ENCODE assay signal across 31 mouse cellular contexts in genomic region chr17:92628816-92629614, GRCm38 (mm10).
DNase-seq lines count a peak whose midpoint lies in the region; ATAC-seq and TF ChIP-seq lines count a peak whose summit lies in the region.
"Had no signal": no experiment of that assay in that cellular context is flagged by ENCODE, and none has a peak within 500 bp of the region (broad histone marks: within the 10 kb centered on the region; RNA-seq: fewer than 3 reads in every experiment).

No protein-coding gene starts in this region.

- peaks cover 3 to 16% of the 10 kb centered on the region in 2 experiments; a peak in 3 of 4 replicates for H3K4me1 ChIP-seq in MEL (ENCODE audit: control insufficient read depth in 1 of 2, insufficient read depth in 2 of 2, low read length in 2 of 2)
- H3K4me1 ChIP-seq in liver, embryonic 13.5 days (replicated peaks) = no peaks in the 10 kb centered on the region
- H3K4me1 ChIP-seq in liver, embryonic 16.5 days (ENCODE audit: control insufficient read depth, low read depth, low read length) = no peaks in the 10 kb centered on the region
- H3K4me1 ChIP-seq: embryonic facial prominence, embryonic 10.5 days; embryonic facial prominence, embryonic 13.5 days; forebrain, embryonic 12.5 days; forebrain, embryonic 15.5 days; heart, embryonic 12.5 days; heart, embryonic 15.5 days had no signal

- no peak overlapping the region for H3K4me3 ChIP-seq in MEL (ENCODE audit: control insufficient read depth in 1 of 2, insufficient read depth in 1 of 2, low read depth in 2 of 2, low read length in 2 of 2)
- H3K4me3 ChIP-seq in liver, embryonic 13.5 days (replicated peaks) = no peak overlapping the region
- no peak overlapping the region for H3K4me3 ChIP-seq in liver, embryonic 16.5 days (ENCODE audit: low read depth, low read length)
- H3K4me3 ChIP-seq: embryonic facial prominence, embryonic 10.5 days; embryonic facial prominence, embryonic 13.5 days; erythroblast, embryonic 14.5 days; forebrain, embryonic 12.5 days; forebrain, embryonic 15.5 days; heart, embryonic 12.5 days; heart, embryonic 15.5 days had no signal

- no peaks in the 10 kb centered on the region for H3K79me2 ChIP-seq in MEL (ENCODE audit: control insufficient read depth, insufficient read depth, low read length, poor library complexity)

- TF ChIP-seq EP300 in MEL (IDR thresholded peaks at IDR 0.05; ENCODE audit: low read depth in 1 of 2, low read length in 2 of 2) = peak; percentile 96 to 97

- H3K27ac ChIP-seq in MEL (ENCODE audit: control insufficient read depth, low read depth, low read length) = peak overlapping the region; percentile 28; the same call in 1 of the 2 replicates
- no peak overlapping the region for H3K27ac ChIP-seq in liver, embryonic 13.5 days
- H3K27ac ChIP-seq in liver, embryonic 16.5 days (ENCODE audit: low read length) = no peak overlapping the region
- H3K27ac ChIP-seq: embryonic facial prominence, embryonic 10.5 days; embryonic facial prominence, embryonic 13.5 days; forebrain, embryonic 12.5 days; forebrain, embryonic 15.5 days; heart, embryonic 15.5 days; hindbrain, embryonic 14.5 days; hindbrain, postnatal 0 days had no signal

- H3K36me3 ChIP-seq in MEL (ENCODE audit: control insufficient read depth in 1 of 2, insufficient read depth in 2 of 2, low read length in 2 of 2) = peaks cover 0 to 12% of the 10 kb centered on the region in 2 experiments; a peak in 2 of 4 replicates
- H3K36me3 ChIP-seq in liver, embryonic 13.5 days = no peaks in the 10 kb centered on the region
- H3K36me3 ChIP-seq in liver, embryonic 16.5 days (ENCODE audit: control insufficient read depth, insufficient read depth) = no peaks in the 10 kb centered on the region
- H3K36me3 ChIP-seq: embryonic facial prominence, embryonic 10.5 days; embryonic facial prominence, embryonic 13.5 days; forebrain, embryonic 12.5 days; forebrain, embryonic 15.5 days; G1E; heart, embryonic 12.5 days; heart, embryonic 15.5 days had no signal

- WGBS in liver, embryonic 13.5 days (ENCODE audit: insufficient replicate concordance) = 41% methylated on average over 2 of the region's 2 CpGs
- 37% methylated on average over 2 of the region's 2 CpGs for WGBS in liver, embryonic 16.5 days (ENCODE audit: insufficient replicate concordance)

- ATAC-seq in liver, embryonic 13.5 days (ENCODE audit: low read depth) = peak; percentile 90
- ATAC-seq in liver, embryonic 16.5 days (ENCODE audit: low read depth) = peak; percentile 67
- ATAC-seq: activated CD4-positive, CD25-positive, alpha-beta regulatory T cell, adult 4 months; forebrain, embryonic 15.5 days; hindbrain, postnatal 0 days had no signal

- no peak overlapping the region for H3K9ac ChIP-seq in MEL (ENCODE audit: control insufficient read depth, low read depth, low read length, poor library complexity, severe bottlenecking)
- no peak overlapping the region for H3K9ac ChIP-seq in liver, embryonic 13.5 days
- no peak overlapping the region for H3K9ac ChIP-seq in liver, embryonic 16.5 days (ENCODE audit: low read depth, low read length)
- H3K9ac ChIP-seq: embryonic facial prominence, embryonic 13.5 days; forebrain, embryonic 12.5 days; forebrain, embryonic 15.5 days; heart, embryonic 12.5 days; heart, embryonic 15.5 days; hindbrain, embryonic 14.5 days had no signal

- DNase-seq in MEL (ENCODE audit: low read depth, low spot score) = peak; percentile 65
- DNase-seq in c-Kit-positive CD71-positive TER-119-negative erythroid progenitor cells, embryonic 14.5 days (ENCODE audit: low read depth) = peak; percentile 19
- no peak for DNase-seq in liver, embryonic 13.5 days
- no peak for DNase-seq in heart, postnatal 4 days
- DNase-seq in cerebellum, adult 18-20 months = no peak
- DNase-seq in kidney, adult 18-20 months = no peak
- DNase-seq: adrenal gland, adult 8-10 months; adrenal gland, postnatal 25 days; B cell, adult 2 months; cerebellum, adult 11 months; cerebellum, adult 8-10 months; cerebellum, postnatal 10 days; cerebellum, postnatal 36 days; embryo, embryonic 11 days; gastrocnemius, postnatal 25 days; heart, adult 18-20 months; heart, postnatal 10 days; heart, postnatal 36 days had no signal

- H3K4me2 ChIP-seq in liver, embryonic 13.5 days = no peak overlapping the region
- no peak overlapping the region for H3K4me2 ChIP-seq in liver, embryonic 16.5 days (ENCODE audit: low read depth, low read length)
- H3K4me2 ChIP-seq: embryonic facial prominence, embryonic 13.5 days; forebrain, embryonic 12.5 days; forebrain, embryonic 15.5 days; heart, embryonic 12.5 days; heart, embryonic 15.5 days; hindbrain, embryonic 14.5 days had no signal

- H3K27me3 ChIP-seq in MEL (ENCODE audit: control insufficient read depth in 1 of 2, insufficient read depth in 2 of 2, low read length in 2 of 2) = no peaks in the 10 kb centered on the region
- no peaks in the 10 kb centered on the region for H3K27me3 ChIP-seq in liver, embryonic 13.5 days
- H3K27me3 ChIP-seq in liver, embryonic 16.5 days (ENCODE audit: control insufficient read depth, insufficient read depth, low read depth, low read length) = no peaks in the 10 kb centered on the region
- H3K27me3 ChIP-seq: CH12.LX; embryonic facial prominence, embryonic 13.5 days; forebrain, embryonic 12.5 days; forebrain, embryonic 15.5 days; heart, embryonic 12.5 days; heart, embryonic 15.5 days had no signal

- TF ChIP-seq POLR2A in MEL (IDR thresholded peaks at IDR 0.05; ENCODE audit: control insufficient read depth in 1 of 2, insufficient read depth in 1 of 2, low read depth in 1 of 2, low read length in 2 of 2, poor library complexity in 1 of 2) = no peak

- no peaks in the 10 kb centered on the region for H3K9me3 ChIP-seq in MEL (replicated peaks; ENCODE audit: insufficient read depth, low read length)
- no peaks in the 10 kb centered on the region for H3K9me3 ChIP-seq in liver, embryonic 13.5 days (replicated peaks)
- no peaks in the 10 kb centered on the region for H3K9me3 ChIP-seq in liver, embryonic 16.5 days (replicated peaks; ENCODE audit: control insufficient read depth, low read length)
- H3K9me3 ChIP-seq: embryonic facial prominence, embryonic 10.5 days; embryonic facial prominence, embryonic 13.5 days; forebrain, embryonic 12.5 days; forebrain, embryonic 15.5 days; G1E; heart, embryonic 12.5 days; heart, embryonic 15.5 days had no signal

- no peak for TF ChIP-seq RAD21 in MEL (IDR thresholded peaks at IDR 0.05; ENCODE audit: low read depth, low read length)

- TF ChIP-seq CTCF in MEL (IDR thresholded peaks at IDR 0.05 in 2 of 3, conservative IDR thresholded peaks at IDR 0.05 in 1 of 3; ENCODE audit: control insufficient read depth in 1 of 3, insufficient read depth in 1 of 3, low read depth in 2 of 3, low read length in 3 of 3, poor library complexity in 1 of 3, severe bottlenecking in 1 of 3) = no peak

TF ChIP-seq in MEL, 35 proteins besides CTCF, POLR2A, EP300 and RAD21 (continues in another document):
- TF ChIP-seq ZC3H11A (IDR thresholded peaks at IDR 0.05; ENCODE audit: low read depth, low read length) (no peak; the same call in 1 of the 2 replicates), MAX (IDR thresholded peaks at IDR 0.05; ENCODE audit: low read length) (no peak), UBTF (IDR thresholded peaks at IDR 0.05; ENCODE audit: borderline replicate concordance, insufficient read depth, low read depth, low read length) (no peak), HCFC1 (IDR thresholded peaks at IDR 0.05; ENCODE audit: low read depth, low read length) (no peak), POLR2AphosphoS5 (IDR thresholded peaks at IDR 0.05; ENCODE audit: borderline replicate concordance, low read depth, low read length) (no peak), ETS1 (IDR thresholded peaks at IDR 0.05; ENCODE audit: low read depth, low read length) (peak; percentile 85), USF1 (IDR thresholded peaks at IDR 0.05; ENCODE audit: low read depth, low read length) (no peak), NRF1 (IDR thresholded peaks at IDR 0.05; ENCODE audit: insufficient read depth, low read depth, low read length, poor library complexity, severe bottlenecking) (no peak), TAL1 (IDR thresholded peaks at IDR 0.05; ENCODE audit: low read length) (peak; percentile 54), TCF12 (IDR thresholded peaks at IDR 0.05; ENCODE audit: low read depth, low read length) (peak; percentile 97), MAZ (IDR thresholded peaks at IDR 0.05; ENCODE audit: low read depth, low read length) (no peak), RCOR1 (IDR thresholded peaks at IDR 0.05; ENCODE audit: low read depth, low read length) (peak; percentile 89), ZNF384 (IDR thresholded peaks at IDR 0.05; ENCODE audit: low read depth, low read length) (peak; percentile 86), BHLHE40 (IDR thresholded peaks at IDR 0.05; ENCODE audit: borderline replicate concordance, low read depth, low read length) (0 out of 2 replicates have a peak, but pooled peaks have one; percentile 29), MAFK (IDR thresholded peaks at IDR 0.05; ENCODE audit: borderline replicate concordance, low read depth, low read length) (peak; percentile 51; the same call in 1 of the 2 replicates), ELF1 (IDR thresholded peaks at IDR 0.05; ENCODE audit: low read depth, low read length) (no peak), MEF2A (IDR thresholded peaks at IDR 0.05; ENCODE audit: extremely low read depth, insufficient replicate concordance, low read depth, low read length, poor library complexity, severe bottlenecking) (peak; percentile 52; the same call in 1 of the 2 replicates), CHD2 (IDR thresholded peaks at IDR 0.05; ENCODE audit: low read length) (peak; percentile 23; the same call in 1 of the 2 replicates), NELFE (IDR thresholded peaks at IDR 0.05; ENCODE audit: low read depth, low read length) (no peak), GABPA (IDR thresholded peaks at IDR 0.05; ENCODE audit: low read depth, low read length) (no peak), MYC (IDR thresholded peaks at IDR 0.05; ENCODE audit: low read depth, low read length) (0 out of 2 replicates have a peak, but pooled peaks have one; percentile 17), CHD1 (IDR thresholded peaks at IDR 0.05; ENCODE audit: low read depth, low read length) (no peak), GATA1 (IDR thresholded peaks at IDR 0.05; ENCODE audit: low read depth, low read length) (peak; percentile 97), SMC3 (IDR thresholded peaks at IDR 0.05; ENCODE audit: low read depth, low read length) (no peak), POLR2AphosphoS2 (IDR thresholded peaks at IDR 0.05; ENCODE audit: low read length) (no peak), MXI1 (IDR thresholded peaks at IDR 0.05; ENCODE audit: low read depth, low read length) (no peak), ZKSCAN1 (IDR thresholded peaks at IDR 0.05; ENCODE audit: low read depth, low read length) (no peak), ZMIZ1 (IDR thresholded peaks at IDR 0.05; ENCODE audit: low read depth, low read length) (no peak), TBP (IDR thresholded peaks at IDR 0.05; ENCODE audit: low read depth, low read length) (no peak), USF2 (IDR thresholded peaks at IDR 0.05; ENCODE audit: borderline replicate concordance in 1 of 2, insufficient read depth in 1 of 2, low read depth in 1 of 2, low read length in 2 of 2) (no peak)

Comparison
In these comparisons a context has a peak if more than half of its experiments do, and no peak if none do; other contexts are left out.
1. DNase-seq: peak in MEL (single experiment) and c-Kit-positive CD71-positive TER-119-negative erythroid progenitor cells, embryonic 14.5 days (single experiment); none in liver, embryonic 13.5 days (single experiment), heart, postnatal 4 days (single experiment), cerebellum, adult 18-20 months (0 of 2) and kidney, adult 18-20 months (single experiment).